Mouse (Mus musculus) heart, embryonic 15.5 days (tissue): Measurements from ENCODE around the gene Dlk2. TPM values are rescaled to one million over a fixed set of nuclear protein-coding genes. Genes with fewer than 3 reads are reported as not detected.

ENCODE experiments used
- ATAC-seq: fragments of 200-750 bp; cut with Nextera tagmentation; replicated peaks from 2 replicates; pipeline ENCODE4 v1.8.0; 2017; ENCODE audit warnings: low read depth, moderate TSS enrichment; ENCODE audit not compliant: insufficient number of reproducible peaks, insufficient read depth, low FRiP score
- H3K27ac ChIP-seq: fragments of 300-500 bp; sonication (generic); 2 replicates; pipeline ENCODE4 v1.5.1; 2015; ENCODE audit warnings: mild to moderate bottlenecking, inconsistent platforms
- H3K27me3 ChIP-seq: fragments of 300-500 bp; sonication (generic); 2 replicates; pipeline ENCODE4 v1.6.1; 2015; ENCODE audit warnings: inconsistent platforms
- H3K36me3 ChIP-seq: fragments of 300-500 bp; sonication (generic); 2 replicates; pipeline ENCODE4 v1.6.1; 2015; ENCODE audit warnings: mild to moderate bottlenecking, inconsistent platforms
- H3K4me1 ChIP-seq: fragments of 300-500 bp; sonication (generic); replicated peaks from 2 replicates; pipeline ENCODE4 v1.6.1; 2015; ENCODE audit warnings: inconsistent platforms
- H3K4me2 ChIP-seq: fragments of 300-500 bp; sonication (generic); 2 replicates; pipeline ENCODE4 v1.6.1; 2015; ENCODE audit warnings: inconsistent platforms, mild to moderate bottlenecking, moderate library complexity
- H3K4me3 ChIP-seq: fragments of 300-500 bp; sonication (generic); 2 replicates; pipeline ENCODE4 v1.5.1; 2015; ENCODE audit warnings: mild to moderate bottlenecking, inconsistent platforms
- H3K9ac ChIP-seq: fragments of 300-500 bp; sonication (generic); 2 replicates; pipeline ENCODE4 v1.6.1; 2015; ENCODE audit warnings: mild to moderate bottlenecking, inconsistent platforms
- H3K9me3 ChIP-seq: fragments of 300-500 bp; sonication (generic); replicated peaks from 2 replicates; pipeline ENCODE4 v1.6.1; 2016; ENCODE audit warnings: inconsistent platforms
- WGBS: fragments of 180-500 bp; shearing (Covaris S2); methylation state at CpG from one replicate; pipeline ENCODE4 v1.1.7; 2015; ENCODE audit warnings: mixed read lengths; 5-methylcytosine and 5-hydroxymethylcytosine counted together
- polyA plus RNA-seq: library from polyadenylated mRNA; unstranded; fragments of >200 nt; fragmentation: Nextera tagmentation; extraction: Ambion mirVana; gene quantifications from 2 replicates; pipeline ENCODE4 v1.2.1, GENCODE M21; 2015

The Dlk2 gene
- polyA plus RNA-seq = 0.49 and 1.7 TPM in 2 replicates

DNA sequence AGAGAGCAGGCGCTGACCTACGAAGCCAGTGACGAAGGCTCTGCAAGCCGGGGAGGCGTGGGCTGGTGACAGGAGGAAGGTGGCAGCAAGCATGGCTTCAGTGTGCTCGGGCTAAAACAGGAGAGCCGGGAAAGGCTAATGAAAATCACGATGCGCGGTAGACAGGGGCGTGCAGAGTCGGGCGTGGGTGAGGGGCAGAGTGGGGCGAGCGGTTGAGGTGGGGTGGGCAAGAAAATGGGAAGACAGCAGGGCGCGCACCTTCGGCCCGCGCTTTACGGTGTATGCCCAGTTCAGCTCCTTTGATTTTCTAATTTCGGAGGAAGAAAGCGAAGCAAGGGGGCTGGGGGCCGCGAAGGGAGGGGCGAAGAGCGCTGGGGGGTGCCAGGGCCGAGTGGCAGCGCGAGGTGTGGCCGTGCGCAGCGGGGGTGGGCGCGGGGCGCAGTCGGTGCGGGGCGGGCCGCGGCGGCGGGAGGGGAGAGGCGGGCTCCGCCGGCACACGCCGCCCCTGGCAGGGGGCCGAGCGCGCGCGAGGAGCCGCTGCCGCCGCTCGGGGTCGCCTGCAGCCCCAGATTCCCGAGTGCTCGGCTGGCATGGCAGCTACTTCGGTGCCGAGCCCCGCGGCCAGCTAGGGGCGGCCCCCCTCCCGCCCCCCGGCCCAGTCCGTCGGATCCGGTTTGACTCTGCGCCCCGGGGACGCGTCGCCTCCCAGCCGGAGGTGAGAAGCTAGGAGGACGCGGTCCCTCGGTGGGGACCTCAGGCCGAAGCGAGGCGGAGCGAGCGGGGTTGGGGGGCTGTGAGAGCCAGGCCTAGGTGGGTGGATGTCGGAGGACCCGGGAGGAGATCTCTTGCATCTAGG lies at the start of gene Dlk2:
Gene Dlk2, plus strand, starts transcription at position 58 of the 856 bp plus-strand sequence.
- Histone ChIP-seq H3K4me3 (peak within 1 kb of the TSS; percentile 66), H3K27ac (no peak within 1 kb of the TSS), H3K9ac (peak within 1 kb of the TSS; percentile 66), H3K4me1 (peaks cover 17% of the 10 kb centered on the region), H3K4me2 (peak within 1 kb of the TSS; percentile 100), H3K27me3 (peaks cover 69% of the 10 kb centered on the region), H3K36me3 (no peaks in the 10 kb centered on the region), H3K9me3 (no peaks in the 10 kb centered on the region)
- WGBS = under 1% methylated on average over 78 of the region's 86 CpGs
- peak; percentile 18; the same call in 1 of the 2 replicates for ATAC-seq

DNA sequence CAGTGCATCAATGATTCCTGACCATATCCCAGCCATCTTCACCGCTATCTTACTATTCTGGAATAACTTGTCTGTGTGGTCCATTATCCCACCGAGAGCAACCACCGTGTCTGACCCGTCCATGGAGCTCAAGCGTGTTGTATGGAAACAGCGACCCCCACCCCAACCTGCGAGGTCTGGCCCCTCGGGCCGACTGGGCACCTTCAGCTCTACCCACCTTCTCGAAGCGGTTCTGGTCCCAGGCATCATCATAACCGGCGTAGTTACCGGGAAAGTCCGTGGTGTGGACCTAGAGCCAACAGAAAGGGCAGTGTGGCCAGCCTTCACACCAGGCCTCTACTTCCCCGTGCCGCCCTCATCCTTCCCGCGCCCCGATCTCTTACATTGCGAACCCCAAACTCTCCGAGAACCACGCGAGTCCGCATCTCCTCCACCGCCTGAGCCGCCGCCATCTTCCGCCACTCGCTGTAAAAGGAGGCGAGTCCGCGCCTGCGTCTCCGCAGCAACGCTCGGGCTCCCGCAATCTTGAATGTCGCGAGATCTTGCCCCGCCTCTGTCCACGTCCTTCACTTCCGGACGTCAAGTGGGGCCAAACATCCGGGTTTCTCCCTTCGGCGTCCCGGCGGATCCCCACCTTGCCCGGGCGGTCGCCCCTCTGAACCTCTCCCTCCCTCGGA lies 49.6 kb upstream of the Dlk2 start, which contains the start of the genes Polr1c and Yipf3:
Gene Polr1c, minus strand, starts transcription at position 543 of the 677 bp plus-strand sequence.
Gene Yipf3, plus strand, starts transcription at position 569 of the 677 bp plus-strand sequence.
- WGBS = under 1% methylated on average over 53 of the region's 53 CpGs
- peak within 1 kb of the TSS; percentile 79 for H3K4me3 ChIP-seq
- H3K4me2 ChIP-seq = peak within 1 kb of the TSS; percentile 84
- H3K4me1 ChIP-seq = peaks cover 25% of the 10 kb centered on the region
- H3K9me3 ChIP-seq = no peaks in the 10 kb centered on the region
- H3K9ac ChIP-seq = peak within 1 kb of the TSS; percentile 90
- no peaks in the 10 kb centered on the region for H3K27me3 ChIP-seq
- peak; percentile 89 for ATAC-seq
- H3K27ac ChIP-seq = peak within 1 kb of the TSS; percentile 78
- H3K36me3 ChIP-seq = peaks cover 63% of the 10 kb centered on the region

DNA sequence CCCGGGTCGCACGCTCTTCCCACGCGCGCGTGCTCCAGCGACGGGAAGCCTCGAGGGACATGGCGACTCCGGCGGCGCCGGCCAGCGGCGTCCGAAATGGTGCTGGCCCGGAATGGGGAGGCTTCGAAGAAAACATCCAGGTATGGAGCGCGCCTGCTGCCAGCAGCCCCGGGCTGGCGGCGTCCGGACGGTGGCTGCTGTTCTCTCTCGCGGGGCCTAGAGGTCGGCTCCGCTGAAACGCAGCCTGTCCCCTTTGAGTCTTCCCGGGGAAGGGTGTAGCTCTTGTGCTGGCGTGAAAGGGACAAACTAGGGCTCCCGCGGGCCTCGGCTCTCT lies 49.1 kb upstream of the Dlk2 start:
- H3K4me1 ChIP-seq = peaks cover 26% of the 10 kb centered on the region
- under 1% methylated on average over 37 of the region's 37 CpGs for WGBS
- H3K27me3 ChIP-seq = no peaks in the 10 kb centered on the region
- peak overlapping the region; percentile 90 for H3K9ac ChIP-seq
- peaks cover 58% of the 10 kb centered on the region for H3K36me3 ChIP-seq
- H3K4me2 ChIP-seq = peak overlapping the region; percentile 84
- H3K27ac ChIP-seq = peak overlapping the region; percentile 78
- peak overlapping the region; percentile 79 for H3K4me3 ChIP-seq
- H3K9me3 ChIP-seq = no peaks in the 10 kb centered on the region
- ATAC-seq = peak; percentile 32

DNA sequence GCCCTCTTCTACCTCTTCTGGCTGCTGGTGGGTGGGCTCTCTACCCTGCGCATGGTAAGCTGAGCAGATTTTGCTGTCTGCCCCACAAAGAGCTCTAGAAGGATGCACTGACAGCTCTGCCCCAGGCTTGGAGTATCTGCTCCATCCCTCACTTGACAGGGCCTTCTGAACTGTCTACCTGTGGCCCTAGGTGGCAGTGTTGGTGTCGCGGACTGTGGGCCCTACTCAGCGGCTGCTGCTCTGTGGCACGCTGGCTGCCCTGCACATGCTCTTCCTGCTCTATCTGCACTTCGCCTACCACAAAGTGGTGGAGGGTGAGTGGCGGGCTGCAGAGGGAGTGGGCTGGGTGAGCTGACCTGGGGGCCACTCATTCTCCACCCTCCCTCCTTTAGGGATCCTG lies 46.0 kb upstream of the Dlk2 start:
- WGBS = 76% methylated on average over 7 of the region's 7 CpGs
- H3K27me3 ChIP-seq = peaks cover 18% of the 10 kb centered on the region
- ATAC-seq = no peak

DNA sequence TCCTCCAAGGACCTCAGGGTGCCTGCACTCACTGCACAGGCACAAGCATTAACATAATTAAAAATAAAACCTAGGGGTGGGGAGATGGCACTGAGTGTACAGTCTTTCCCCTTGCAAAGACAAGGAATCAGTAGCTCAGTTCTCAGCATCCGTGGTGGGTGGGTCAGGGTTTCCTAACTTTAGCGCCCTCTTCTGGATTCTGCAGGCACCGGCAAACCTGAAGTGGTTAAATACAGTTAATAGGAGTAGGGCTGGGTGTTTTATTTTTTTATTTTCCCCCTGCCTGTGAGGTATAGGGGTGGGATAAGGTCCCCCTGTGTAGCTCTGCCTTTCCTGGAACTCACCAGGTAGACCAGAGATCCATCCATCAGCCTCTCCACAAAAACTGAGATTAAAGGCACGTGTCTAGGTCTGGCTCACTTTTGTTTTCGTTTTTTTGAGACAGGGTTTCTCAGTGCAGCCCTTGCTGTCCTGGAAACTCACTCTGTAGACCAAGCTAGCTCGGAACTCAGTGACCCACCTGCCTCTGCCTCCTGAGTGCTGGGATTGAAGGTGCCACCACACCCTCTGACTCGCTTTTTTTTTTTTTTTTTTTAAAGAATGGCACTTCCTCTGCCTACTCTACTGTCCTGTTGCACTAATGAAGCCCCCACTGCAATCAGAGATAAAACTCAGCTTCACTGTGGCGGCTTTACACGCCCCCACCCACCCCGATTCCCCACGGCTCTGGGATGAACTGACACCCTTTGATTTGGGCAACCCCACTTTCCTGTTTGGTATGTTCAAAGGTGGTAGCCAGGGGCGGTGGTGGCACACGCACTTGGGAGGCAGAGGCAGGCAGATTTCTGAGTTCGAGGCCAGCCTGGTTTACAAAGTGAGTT lies 44.4 kb upstream of the Dlk2 start:
- ATAC-seq = no peak
- Histone ChIP-seq H3K27me3 (peaks cover 18% of the 10 kb centered on the region), H3K9me3 (no peaks in the 10 kb centered on the region), H3K4me2 (peak overlapping the region; percentile 97), H3K36me3 (peaks cover 25% of the 10 kb centered on the region), H3K4me1 (peaks cover 29% of the 10 kb centered on the region), H3K9ac (no peak overlapping the region; the same call in 1 of the 2 replicates), H3K27ac (no peak overlapping the region), H3K4me3 (peak overlapping the region; percentile 63)
- WGBS = 53% methylated on average over 14 of the region's 14 CpGs

More for the DNA sequence above, 46.0 kb upstream of the Dlk2 start:
- Histone ChIP-seq H3K27ac (no peak overlapping the region), H3K36me3 (peaks cover 28% of the 10 kb centered on the region), H3K4me3 (no peak overlapping the region), H3K4me2 (no peak overlapping the region), H3K4me1 (peaks cover 37% of the 10 kb centered on the region), H3K9ac (no peak overlapping the region), H3K9me3 (no peaks in the 10 kb centered on the region)

DNA sequence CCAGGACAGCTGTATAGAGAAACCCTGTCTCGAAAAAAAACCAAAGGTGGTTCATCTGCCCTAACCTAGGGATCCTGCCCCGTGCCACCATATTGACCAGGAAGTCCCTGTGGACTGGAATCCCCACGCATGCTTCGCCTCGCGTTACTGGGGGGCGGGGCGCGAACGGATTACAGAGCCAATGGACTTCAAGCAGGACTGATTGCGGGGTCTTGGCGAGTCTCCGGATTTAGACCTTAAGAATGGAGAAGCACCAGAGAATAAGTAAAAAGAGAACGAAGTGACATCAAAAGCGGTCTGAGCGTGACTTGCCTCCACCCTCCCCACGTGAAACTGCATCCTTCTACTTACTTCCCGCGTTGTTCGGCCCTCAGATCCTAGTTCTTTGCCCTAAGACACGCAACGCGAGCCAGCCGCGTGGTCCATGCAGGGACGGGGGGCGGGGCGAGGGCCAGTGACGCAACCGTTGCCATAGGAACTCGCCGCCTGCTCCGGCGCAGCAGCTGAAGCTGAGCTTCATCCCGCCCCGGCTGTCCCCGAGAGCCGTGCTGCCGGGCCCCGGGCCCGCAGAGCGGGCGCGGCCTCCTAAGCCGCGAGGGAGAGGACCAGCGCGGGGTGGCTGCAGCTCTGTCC lies 43.7 kb upstream of the Dlk2 start, which contains the start of gene Lrrc73:
Gene Lrrc73, plus strand, starts transcription at position 80 of the 633 bp plus-strand sequence.
- WGBS = 2% methylated on average over 47 of the region's 48 CpGs

DNA sequence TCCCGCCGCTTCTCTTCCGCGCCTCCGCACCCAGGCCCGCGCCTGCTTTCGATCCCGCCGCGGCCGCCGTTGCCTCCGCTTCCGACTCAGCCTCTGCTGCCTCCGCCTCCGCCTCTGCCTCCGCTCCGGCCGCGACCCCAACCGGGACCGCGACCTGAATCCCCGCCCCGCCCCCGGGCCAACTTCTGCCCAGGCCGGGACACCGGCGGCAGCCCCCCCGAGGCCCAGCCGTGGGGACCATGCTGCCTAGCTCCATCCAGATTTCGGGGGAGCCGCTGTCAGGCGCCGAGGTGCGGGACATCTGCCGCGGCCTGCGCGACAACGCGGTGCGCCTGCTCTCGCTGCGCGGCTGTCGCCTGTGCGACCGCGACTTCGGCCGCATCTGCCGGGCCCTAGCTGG lies 43.1 kb upstream of the Dlk2 start:
- WGBS = 0% methylated on average over 53 of the region's 54 CpGs
- ATAC-seq = peak; percentile 13; the same call in 1 of the 2 replicates
- peaks cover 23% of the 10 kb centered on the region for H3K4me1 ChIP-seq
- peak overlapping the region; percentile 47 for H3K9ac ChIP-seq
- H3K9me3 ChIP-seq = no peaks in the 10 kb centered on the region
- H3K27me3 ChIP-seq = peaks cover 18% of the 10 kb centered on the region
- no peak overlapping the region for H3K27ac ChIP-seq
- peaks cover 32% of the 10 kb centered on the region for H3K36me3 ChIP-seq
- H3K4me2 ChIP-seq = peak overlapping the region; percentile 97
- peak overlapping the region; percentile 63 for H3K4me3 ChIP-seq

More for the DNA sequence above, 43.7 kb upstream of the Dlk2 start, which contains the start of gene Lrrc73:
- H3K4me2 ChIP-seq = peak within 1 kb of the TSS; percentile 97
- H3K9me3 ChIP-seq = no peaks in the 10 kb centered on the region
- ATAC-seq = peak; percentile 76
- peak within 1 kb of the TSS; percentile 63 for H3K4me3 ChIP-seq
- peaks cover 18% of the 10 kb centered on the region for H3K27me3 ChIP-seq
- peaks cover 27% of the 10 kb centered on the region for H3K36me3 ChIP-seq
- H3K27ac ChIP-seq = no peak within 1 kb of the TSS
- peak within 1 kb of the TSS; percentile 47 for H3K9ac ChIP-seq
- peaks cover 28% of the 10 kb centered on the region for H3K4me1 ChIP-seq

DNA sequence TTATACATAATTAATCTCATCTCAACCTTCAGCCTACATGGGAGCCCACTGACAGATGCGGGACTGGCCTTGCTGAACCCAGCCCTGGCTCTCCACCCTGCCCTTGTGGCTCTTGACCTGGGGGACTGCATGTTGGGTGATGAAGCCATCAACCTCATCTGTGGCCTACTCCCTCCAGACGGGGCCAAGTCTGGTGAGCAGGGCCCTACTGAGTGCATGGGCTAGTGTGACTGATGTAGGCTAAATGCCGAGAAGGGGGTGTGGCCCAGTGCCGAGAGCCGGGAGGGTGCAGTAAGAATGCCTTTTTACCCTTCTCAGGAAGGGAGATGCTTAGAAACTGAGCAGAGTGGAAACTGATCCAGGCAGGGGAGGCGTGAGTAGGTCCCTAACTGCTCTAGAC lies 42.1 kb upstream of the Dlk2 start:
- Histone ChIP-seq H3K27me3 (peaks cover 18% of the 10 kb centered on the region), H3K36me3 (peaks cover 38% of the 10 kb centered on the region), H3K27ac (no peak overlapping the region), H3K9me3 (no peaks in the 10 kb centered on the region), H3K4me1 (peaks cover 17% of the 10 kb centered on the region), H3K4me2 (peak overlapping the region; percentile 97; the same call in 1 of the 2 replicates), H3K9ac (no peak overlapping the region), H3K4me3 (0 out of 2 replicates have a peak overlapping the region, but pooled peaks have one; percentile 63)
- WGBS = 25% methylated on average over 6 of the region's 6 CpGs
- ATAC-seq = no peak

DNA sequence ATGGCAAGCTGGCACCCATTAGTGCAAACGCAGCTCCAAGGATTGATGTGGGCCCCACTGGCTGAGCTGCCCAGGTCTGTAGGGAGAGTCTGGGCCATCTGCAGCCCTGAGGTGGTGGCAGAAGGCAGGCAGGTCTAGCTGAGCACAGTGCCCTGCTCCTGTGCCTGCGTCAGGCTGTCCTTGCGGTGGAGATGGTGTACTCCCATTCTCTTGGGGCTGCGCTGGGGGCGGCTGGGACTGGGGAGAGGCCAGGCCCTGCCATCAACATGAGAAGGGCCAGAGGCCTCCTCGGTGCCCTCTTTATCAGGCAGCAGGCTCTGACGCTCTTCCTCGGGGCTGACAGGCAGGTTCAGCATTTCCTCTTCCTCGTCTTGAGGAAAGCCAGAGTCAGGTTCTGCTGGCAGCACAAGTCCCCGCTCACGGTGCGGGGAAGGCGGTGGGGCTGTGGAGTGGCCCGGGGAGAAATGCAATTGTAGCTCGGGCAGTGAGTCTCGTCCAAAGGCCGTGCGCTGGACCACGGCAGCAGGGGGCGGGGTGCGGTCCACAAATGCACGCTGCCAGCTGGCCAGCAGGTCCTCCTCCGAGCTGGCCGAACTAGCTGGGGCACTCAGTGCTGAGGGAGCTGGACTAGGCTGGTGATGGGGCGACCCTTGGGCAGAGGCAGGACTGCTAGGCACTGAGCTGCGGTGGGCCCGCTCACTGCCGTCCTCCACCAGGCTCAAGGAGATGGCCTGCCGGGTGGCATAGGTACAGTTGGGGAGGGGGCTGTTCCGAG lies 38.8 kb upstream of the Dlk2 start:
- H3K36me3 ChIP-seq = peaks cover 48% of the 10 kb centered on the region
- H3K27ac ChIP-seq = no peak overlapping the region
- peaks cover 18% of the 10 kb centered on the region for H3K27me3 ChIP-seq
- H3K4me3 ChIP-seq = no peak overlapping the region
- 0 out of 2 replicates have a peak, but pooled peaks have one; percentile 12 for ATAC-seq
- no peak overlapping the region for H3K9ac ChIP-seq
- peaks cover 10% of the 10 kb centered on the region for H3K4me1 ChIP-seq
- WGBS = 77% methylated on average over 30 of the region's 30 CpGs
- no peak overlapping the region for H3K4me2 ChIP-seq
- no peaks in the 10 kb centered on the region for H3K9me3 ChIP-seq
